Mouse (Mus musculus) testis, adult 2 months (tissue): ENCODE results near the gene Pacs1.
"Not testable (repeated sequence)": the region's sequence is repeated elsewhere in the genome, so short reads cannot be mapped to it uniquely, and the experiment has no call there.

Source experiments
- CTCF ChIP-seq: fragments of 200-500 bp; IDR thresholded peaks from 2 replicates; pipeline ENCODE4 v1.5.1; 2012; ENCODE audit warnings: low read depth, mild to moderate bottlenecking, inconsistent platforms, low read length, moderate library complexity; ENCODE audit not compliant: control insufficient read depth, insufficient read depth, insufficient replicate concordance
- POLR2A ChIP-seq: fragments of 200-500 bp; IDR thresholded peaks from 2 replicates; pipeline ENCODE4 v1.6.1; 2012; ENCODE audit warnings: low read depth, mild to moderate bottlenecking, inconsistent platforms, low read length, moderate library complexity; ENCODE audit not compliant: control insufficient read depth

- not testable (repeated sequence) for TF ChIP-seq POLR2A, CTCF
Observed at GRCm38 (mm10) chr19:5086533-5086932, 186.4 kb downstream of the Pacs1 start.
